Mouse (Mus musculus): Measurements from ENCODE around the gene Srpx2. TPM values are rescaled to one million over a fixed set of nuclear protein-coding genes. Genes with fewer than 3 reads are reported as not detected.

The Srpx2 gene
- not detected in 2 replicates for total RNA-seq (2017)

- ATAC-seq (replicated peaks; ENCODE audit: low read depth, poor library complexity, severe bottlenecking), result no peak
These were observed at the start of gene Srpx2 for GRCm38 (mm10) chrX:133908261-133908660. TSS of gene Srpx2 (plus strand) at chrX:133908426.

- peak; percentile 99 for ATAC-seq (replicated peaks; ENCODE audit: low read depth, poor library complexity, severe bottlenecking)
These were observed 38.5 kb upstream of the Srpx2 start for GRCm38 (mm10) chrX:133869743-133870142.

- peak; percentile 80 for ATAC-seq (replicated peaks; ENCODE audit: low read depth, poor library complexity, severe bottlenecking)
These were observed 20.9 kb upstream of the Srpx2 start for GRCm38 (mm10) chrX:133887308-133887707.

GRCm38 (mm10) chrX:133888111-133888510, 20.1 kb upstream of the Srpx2 start:
- ATAC-seq (replicated peaks; ENCODE audit: low read depth, poor library complexity, severe bottlenecking), result no peak

- peak; percentile 99 for ATAC-seq (replicated peaks; ENCODE audit: low read depth, poor library complexity, severe bottlenecking)
These were observed 10.1 kb upstream of the Srpx2 start, which contains the start of gene Tspan6 for GRCm38 (mm10) chrX:133898014-133898542. TSS of gene Tspan6 (minus strand) at chrX:133898429.

GRCm38 (mm10) chrX:133911397-133912103, 3.3 kb downstream of the Srpx2 start:
- no peak for ATAC-seq (replicated peaks; ENCODE audit: low read depth, poor library complexity, severe bottlenecking)

- no peak for ATAC-seq (replicated peaks; ENCODE audit: low read depth, poor library complexity, severe bottlenecking)
These were observed 4.8 kb downstream of the Srpx2 start for GRCm38 (mm10) chrX:133913006-133913405.

- ATAC-seq (replicated peaks; ENCODE audit: low read depth, poor library complexity, severe bottlenecking), result no peak
These were observed 6.0 kb downstream of the Srpx2 start for GRCm38 (mm10) chrX:133914219-133914618.

- ATAC-seq (replicated peaks; ENCODE audit: low read depth, poor library complexity, severe bottlenecking), result peak; percentile 45; the same call in 1 of the 2 replicates
These were observed 13.0 kb downstream of the Srpx2 start for GRCm38 (mm10) chrX:133921187-133921586.

GRCm38 (mm10) chrX:133926760-133927159, 18.5 kb downstream of the Srpx2 start:
- ATAC-seq (replicated peaks; ENCODE audit: low read depth, poor library complexity, severe bottlenecking), result no peak

- ATAC-seq (replicated peaks; ENCODE audit: low read depth, poor library complexity, severe bottlenecking), result peak; percentile 66; the same call in 1 of the 2 replicates
These were observed 23.2 kb downstream of the Srpx2 start for GRCm38 (mm10) chrX:133931302-133932013.

- no peak for ATAC-seq (replicated peaks; ENCODE audit: low read depth, poor library complexity, severe bottlenecking)
These were observed 28.5 kb downstream of the Srpx2 start for GRCm38 (mm10) chrX:133936605-133937225.

- no peak for ATAC-seq (replicated peaks; ENCODE audit: low read depth, poor library complexity, severe bottlenecking)
These were observed 31.3 kb downstream of the Srpx2 start for GRCm38 (mm10) chrX:133939561-133939960.

GRCm38 (mm10) chrX:133947427-133947826, 39.2 kb downstream of the Srpx2 start:
- peak; percentile 99 for ATAC-seq (replicated peaks; ENCODE audit: low read depth, poor library complexity, severe bottlenecking)

GRCm38 (mm10) chrX:133954661-133955060, 46.4 kb downstream of the Srpx2 start:
- no peak for ATAC-seq (replicated peaks; ENCODE audit: low read depth, poor library complexity, severe bottlenecking)

GRCm38 (mm10) chrX:133960617-133961016, 52.4 kb downstream of the Srpx2 start:
- ATAC-seq (replicated peaks; ENCODE audit: low read depth, poor library complexity, severe bottlenecking), result peak; percentile 76

GRCm38 (mm10) chrX:133964615-133965014, 56.4 kb downstream of the Srpx2 start:
- no peak for ATAC-seq (replicated peaks; ENCODE audit: low read depth, poor library complexity, severe bottlenecking)

GRCm38 (mm10) chrX:133981231-133982002, 73.2 kb downstream of the Srpx2 start, which contains the start of gene Sytl4:
TSS of gene Sytl4 (minus strand) at chrX:133981812.
- ATAC-seq (replicated peaks; ENCODE audit: low read depth, poor library complexity, severe bottlenecking), result peak; percentile 94

Measured in common myeloid progenitor, adult 5-6 weeks (primary cell).